Mouse (Mus musculus) thymus, adult 2 months (tissue): Measurements from ENCODE around the gene Pfn1.
A peak's percentile ranks its signal among the peaks of the same experiment; 100 is the strongest.

ENCODE experiments used
- CTCF ChIP-seq: fragments of 200-500 bp; IDR thresholded peaks from 2 replicates; pipeline ENCODE4 v1.5.1; 2012; ENCODE audit warnings: mild to moderate bottlenecking, control low read depth, low read length, moderate library complexity, borderline replicate concordance; ENCODE audit not compliant: control insufficient read depth, poor library complexity, insufficient read depth; ENCODE audit errors: extremely low read depth
- POLR2A ChIP-seq: fragments of 200-500 bp; IDR thresholded peaks from 2 replicates; pipeline ENCODE4 v1.6.1; 2012; ENCODE audit warnings: mild to moderate bottlenecking, low read length, control low read depth, moderate library complexity; ENCODE audit not compliant: control insufficient read depth, poor library complexity, insufficient read depth; ENCODE audit errors: extremely low read depth

GRCm38 (mm10) chr11:70646691-70647650, 7.5 kb downstream of the Pfn1 start, which contains the start of the genes Rnf167 and Slc25a11:
- TF ChIP-seq CTCF: peak; percentile 66; the same call in 1 of the 2 replicates
- peak; percentile 91 for TF ChIP-seq POLR2A
